Mouse (Mus musculus): ENCODE results near the gene Rtn4rl1. TPM values are rescaled to one million over a fixed set of nuclear protein-coding genes. Genes with fewer than 3 reads are reported as not detected.
A peak's percentile ranks its signal among the peaks of the same experiment; 100 is the strongest.

Rtn4rl1 gene
- total RNA-seq, 2 experiments from 2014 or later, result 0.96 to 1.1 TPM

DNA sequence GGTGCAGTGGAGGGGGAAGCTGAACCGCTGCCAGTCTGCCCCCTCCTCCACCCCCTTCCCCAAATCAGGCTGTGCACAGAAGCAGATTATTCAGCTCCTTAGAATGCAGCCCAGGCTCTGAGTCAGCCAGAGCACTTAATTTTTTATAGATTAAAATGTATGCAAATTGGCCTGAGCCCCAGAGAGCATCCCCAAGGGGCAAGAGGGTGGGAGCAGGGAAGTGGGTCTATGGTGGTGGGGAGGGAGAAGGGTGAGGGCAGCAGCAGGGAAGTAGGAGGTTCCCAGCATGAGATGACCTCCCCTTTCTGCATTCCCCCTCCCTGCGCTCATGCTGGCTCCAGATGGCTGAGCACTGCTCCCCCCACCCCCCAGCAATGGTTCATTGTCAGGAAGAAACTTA lies 8.6 kb upstream of the Rtn4rl1 start:
- DNase-seq (ENCODE audit: low spot score), result no peak

DNA sequence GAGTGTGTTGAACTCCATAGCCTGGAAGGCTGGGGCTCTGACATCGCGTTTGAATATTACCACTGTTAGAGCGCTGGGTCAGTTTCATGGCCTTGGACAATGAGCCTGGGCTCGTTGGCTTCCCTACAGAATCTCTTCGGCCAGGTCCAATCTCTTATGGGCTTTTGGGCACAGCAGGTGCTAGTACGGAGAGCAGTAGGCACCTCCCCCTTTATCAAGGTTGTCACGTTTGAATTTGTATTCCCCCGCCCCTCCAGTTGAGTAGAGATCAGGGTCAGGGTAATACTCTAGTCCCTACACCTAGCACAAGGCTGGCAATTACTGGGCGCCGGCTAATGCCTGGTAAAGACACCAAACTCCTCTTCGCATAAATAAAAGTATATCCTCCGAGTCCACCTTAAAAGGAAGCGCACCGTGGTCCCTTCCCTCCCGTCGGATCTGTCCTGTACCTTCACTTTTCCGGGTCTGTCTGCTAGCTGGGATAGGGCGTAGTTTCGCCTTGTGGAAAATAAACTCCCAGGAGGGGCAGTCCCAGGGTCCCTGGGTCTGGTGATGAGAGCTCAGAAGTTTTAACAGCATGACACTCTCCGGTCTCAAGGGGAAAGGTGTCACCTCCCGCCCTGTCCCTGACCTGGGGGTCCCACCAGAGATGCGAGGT lies 3.7 kb upstream of the Rtn4rl1 start:
- DNase-seq (ENCODE audit: low spot score), result no peak

DNA sequence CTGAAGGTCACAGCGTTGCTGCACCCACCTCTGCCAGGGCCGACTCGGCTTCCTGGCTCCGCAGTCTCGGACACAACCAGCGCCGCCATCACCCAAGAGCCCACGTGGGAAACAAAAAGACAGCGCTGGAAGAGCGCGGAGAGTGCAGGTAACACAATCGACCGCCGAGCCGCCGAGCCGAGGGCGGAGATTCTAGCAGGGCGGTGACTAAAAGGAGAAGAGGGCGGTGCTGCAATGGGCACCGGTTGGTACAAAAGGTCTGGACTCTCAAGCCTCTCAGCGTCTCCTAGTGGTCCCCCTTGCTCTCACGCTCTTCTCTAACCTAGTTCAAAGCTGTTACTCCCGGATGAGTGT lies 3.2 kb upstream of the Rtn4rl1 start:
- DNase-seq (ENCODE audit: low spot score), result peak; percentile 75

DNA sequence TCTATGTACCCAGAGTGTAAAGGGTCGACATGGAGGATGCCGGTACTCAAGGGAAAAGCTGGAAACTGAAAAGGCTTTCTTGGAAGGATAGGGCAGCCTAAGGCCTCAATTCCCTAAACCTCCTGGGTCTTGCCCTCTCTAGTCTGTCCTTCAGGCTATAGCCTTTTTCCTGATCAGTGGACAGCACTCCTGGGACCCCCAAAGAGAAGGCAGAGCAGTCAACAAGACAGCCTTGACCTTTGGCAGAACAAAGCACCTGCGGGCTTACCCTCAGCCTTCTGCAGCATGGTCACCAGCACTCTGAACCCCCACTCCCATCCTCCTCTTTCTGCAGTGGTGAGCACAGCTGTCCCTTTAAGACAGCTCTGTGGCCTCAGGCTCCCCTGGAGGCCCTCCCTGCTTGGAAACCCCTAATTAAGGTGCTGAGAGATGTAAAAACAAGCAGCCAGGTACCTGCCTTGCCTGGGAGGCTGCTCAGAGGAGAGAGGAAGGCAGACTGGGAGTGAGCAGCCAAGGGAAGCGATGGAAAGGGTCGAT lies 2.6 kb upstream of the Rtn4rl1 start, which contains the start of gene Dph1:
Dph1 (minus strand) TSS at position 337 of the 537 bp plus-strand sequence.
- no peak for DNase-seq (ENCODE audit: low spot score)

DNA sequence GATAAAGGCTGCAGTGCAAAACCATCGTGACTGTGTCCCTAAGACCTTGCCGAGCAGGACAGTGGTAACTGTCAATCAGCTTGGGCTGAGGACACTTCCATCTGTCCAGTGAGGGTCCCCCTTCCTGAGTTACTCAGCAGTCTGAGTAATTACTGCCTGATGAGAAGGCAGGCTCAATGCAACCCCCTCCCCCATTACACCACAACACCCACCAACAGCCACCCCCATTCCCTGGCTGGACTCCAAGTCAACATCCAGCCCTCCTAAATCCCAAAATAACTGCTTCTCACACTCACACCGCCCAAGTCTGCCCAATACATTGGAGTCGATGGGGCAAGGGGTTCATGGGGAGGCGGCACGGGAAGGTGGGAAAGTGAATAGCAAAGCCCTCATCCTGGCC lies 1.7 kb upstream of the Rtn4rl1 start:
- DNase-seq (ENCODE audit: low spot score), result no peak

DNA sequence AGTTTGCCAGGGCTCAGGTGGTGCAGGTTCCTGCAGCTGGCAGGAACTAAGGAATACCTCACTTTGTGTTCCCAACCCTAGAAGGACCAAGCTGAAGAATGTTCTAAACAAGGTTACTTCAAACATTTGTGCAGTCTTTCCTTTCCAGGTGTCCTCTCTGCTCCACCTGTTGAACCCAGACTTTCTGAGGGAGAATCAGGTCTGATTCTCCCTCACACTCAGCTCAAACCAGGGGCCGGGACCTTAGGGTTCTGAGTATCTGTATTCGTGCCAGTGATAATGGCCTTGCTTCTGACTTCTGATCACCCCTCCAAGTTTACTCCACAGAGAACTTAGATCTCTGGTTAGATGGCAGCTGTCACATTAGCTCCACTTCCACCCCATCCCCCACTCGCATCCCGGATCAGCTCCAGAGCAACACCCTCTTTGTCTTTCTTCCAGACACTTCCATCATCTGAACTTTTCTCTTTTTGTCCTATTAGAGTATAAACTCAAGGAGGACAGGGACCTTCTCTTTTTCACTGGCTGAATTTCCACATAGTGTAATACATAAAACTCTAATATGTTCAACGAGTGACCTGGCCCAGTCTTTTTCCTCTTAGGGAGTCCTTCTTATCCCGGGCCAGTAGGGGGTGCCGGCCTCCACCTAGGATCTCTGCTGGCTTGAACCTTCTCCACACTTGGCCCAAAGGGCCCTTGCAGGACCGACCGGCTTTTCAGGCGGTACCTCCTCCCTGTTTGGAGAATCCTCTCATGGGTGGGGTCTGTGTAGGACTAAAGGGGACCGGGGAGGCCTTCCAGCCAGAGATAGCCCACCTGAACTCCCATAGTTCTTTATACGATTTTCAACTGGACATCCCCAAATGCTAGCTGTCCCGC lies 1.0 kb upstream of the Rtn4rl1 start:
- peak; percentile 83 for DNase-seq (ENCODE audit: low spot score)

DNA sequence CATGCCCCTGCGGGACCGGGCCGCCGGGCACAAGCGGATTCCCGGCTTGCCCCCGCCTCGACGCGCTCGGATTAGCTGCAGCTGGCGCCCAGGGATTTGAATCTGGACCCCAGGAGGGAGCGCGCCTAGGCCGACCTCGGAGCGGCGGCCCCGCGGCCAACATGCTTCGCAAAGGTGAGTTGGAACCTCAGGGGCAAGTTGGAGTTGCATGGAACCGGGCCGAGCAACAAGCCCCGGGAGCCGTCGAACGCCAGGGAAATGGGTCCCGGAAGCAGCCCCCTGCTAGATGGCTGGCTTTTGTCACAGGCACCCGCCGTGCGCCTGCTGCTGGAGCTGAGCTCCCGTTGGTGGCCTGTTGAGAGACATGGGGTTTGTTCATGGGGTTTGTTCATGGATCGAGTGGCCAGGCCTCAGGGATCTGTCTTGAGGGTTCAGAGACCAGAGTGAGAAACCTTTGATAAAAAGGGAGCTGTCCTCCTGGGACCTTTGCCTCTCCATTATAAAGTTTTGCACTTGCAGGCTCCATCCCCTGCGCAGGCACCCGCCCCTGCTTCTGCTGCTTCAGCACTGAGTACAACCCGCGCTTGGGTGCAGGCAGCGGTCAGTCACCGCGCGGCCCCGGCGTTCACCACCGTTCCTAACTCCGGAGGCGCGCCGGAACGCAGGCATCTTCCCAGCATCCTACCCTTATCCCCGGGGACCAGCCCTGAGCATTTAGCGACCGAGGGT lies 702 bp downstream of the Rtn4rl1 start:
- DNase-seq (ENCODE audit: low spot score), result no peak

DNA sequence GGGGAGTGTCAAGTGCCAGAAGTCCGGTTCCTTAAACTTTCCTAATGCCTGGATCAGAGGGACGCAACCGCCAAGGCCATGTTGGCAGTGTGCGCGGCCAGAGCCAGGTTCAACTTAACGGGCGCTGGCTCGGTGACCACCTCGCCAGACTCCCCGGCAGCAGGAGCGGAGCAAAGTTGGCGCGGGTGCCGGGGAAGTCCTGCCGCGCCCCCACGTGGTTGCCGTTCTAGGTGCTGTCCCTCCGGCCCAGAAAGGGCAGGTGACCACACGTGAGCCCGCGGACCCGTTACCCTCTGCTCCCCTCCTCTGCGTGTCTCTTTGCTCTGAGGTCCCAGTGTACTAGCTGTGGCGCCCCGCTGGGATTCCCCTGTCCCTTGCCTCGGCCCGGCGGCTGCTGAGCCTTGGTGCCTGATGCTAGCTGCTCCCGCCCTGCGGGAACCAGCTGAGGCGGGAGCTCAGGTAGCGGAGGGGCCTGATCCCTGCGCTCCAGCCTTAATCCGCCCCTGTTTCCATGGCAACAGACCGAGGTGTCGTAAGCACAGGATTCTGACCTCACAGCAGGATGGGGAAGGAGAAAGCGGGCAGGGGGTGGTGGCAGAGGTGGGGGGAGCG lies 1.4 kb downstream of the Rtn4rl1 start:
- DNase-seq (ENCODE audit: low spot score), result no peak

DNA sequence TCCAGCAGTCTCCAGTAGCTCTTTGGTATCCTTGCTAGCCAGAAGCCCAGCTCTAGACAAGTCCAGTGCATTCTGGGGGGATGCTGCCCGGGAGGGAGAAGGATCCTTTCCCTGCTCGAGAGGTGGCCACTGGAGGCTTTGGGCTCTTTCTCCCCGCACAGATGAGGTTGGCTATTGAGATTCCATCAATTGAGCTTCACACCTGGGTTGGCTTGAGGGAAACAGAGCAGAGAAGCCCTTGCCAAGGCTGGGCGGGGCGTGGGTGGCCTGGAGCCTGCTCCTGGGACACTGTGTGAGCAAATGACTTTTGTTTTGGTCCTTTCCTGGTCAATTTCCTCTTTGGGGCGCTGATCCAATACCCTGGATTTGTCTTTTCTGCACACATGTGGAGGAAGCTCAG lies 2.5 kb downstream of the Rtn4rl1 start:
- no peak for DNase-seq (ENCODE audit: low spot score)

DNA sequence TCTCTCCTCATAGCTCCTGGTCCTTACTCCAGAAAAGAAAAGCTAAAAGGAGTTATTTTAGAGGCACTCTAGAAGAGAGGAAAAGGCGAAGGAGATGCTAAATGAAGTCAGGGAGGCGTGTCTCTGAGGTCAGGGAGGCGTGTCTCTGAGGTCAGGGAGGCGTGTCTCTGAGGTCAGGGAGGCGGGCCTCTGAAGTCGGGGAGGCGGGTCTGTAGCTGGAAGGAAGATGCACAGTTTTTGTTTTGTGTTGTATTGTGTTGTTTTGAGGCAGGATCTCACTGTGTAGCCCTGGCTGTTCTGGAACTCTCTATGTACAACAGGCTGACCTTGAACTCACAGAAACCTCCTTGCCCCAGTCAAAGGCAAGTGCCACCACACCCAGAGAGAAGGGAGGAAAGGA lies 4.4 kb downstream of the Rtn4rl1 start:
- DNase-seq (ENCODE audit: low spot score), result no peak

DNA sequence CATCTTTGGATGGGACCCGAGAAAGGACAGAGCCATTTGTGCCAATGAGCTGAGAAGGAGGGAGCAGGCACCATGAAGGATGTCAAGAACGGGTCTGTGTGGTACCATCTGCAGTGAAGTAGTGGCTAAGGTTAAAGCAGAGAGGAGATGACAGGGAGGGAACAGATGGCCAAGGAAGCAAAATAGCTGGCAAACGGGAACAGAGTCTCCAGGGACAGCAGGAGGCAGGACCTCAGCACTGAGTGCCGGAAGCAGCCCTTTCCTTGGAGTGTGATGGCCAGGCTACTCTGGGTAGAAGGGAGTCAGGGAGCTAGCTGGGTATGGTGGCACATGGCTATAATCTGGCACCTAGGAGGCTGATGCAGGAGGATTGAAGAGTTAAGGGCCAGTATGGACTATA lies 5.2 kb downstream of the Rtn4rl1 start:
- DNase-seq (ENCODE audit: low spot score), result no peak

DNA sequence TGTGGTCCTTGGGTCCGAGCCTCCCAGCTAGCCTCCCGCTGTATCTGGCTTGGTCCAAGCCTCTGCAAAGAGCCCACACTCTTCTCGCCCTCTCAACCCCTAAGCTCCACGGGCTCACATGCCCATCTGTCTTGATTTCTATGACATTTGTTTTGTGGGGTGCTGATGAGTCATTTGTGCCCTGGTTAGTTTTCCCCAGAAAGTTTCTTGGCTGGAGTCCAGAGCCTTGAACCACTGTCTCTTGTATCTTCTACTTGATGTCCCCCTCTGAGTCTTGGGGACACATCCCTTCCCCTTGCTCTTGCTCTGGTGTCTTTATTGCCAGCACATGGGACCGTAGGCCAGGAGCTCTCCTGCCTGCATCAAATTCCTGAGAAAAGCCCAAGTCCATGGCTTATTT lies 6.4 kb downstream of the Rtn4rl1 start:
- no peak for DNase-seq (ENCODE audit: low spot score)

DNA sequence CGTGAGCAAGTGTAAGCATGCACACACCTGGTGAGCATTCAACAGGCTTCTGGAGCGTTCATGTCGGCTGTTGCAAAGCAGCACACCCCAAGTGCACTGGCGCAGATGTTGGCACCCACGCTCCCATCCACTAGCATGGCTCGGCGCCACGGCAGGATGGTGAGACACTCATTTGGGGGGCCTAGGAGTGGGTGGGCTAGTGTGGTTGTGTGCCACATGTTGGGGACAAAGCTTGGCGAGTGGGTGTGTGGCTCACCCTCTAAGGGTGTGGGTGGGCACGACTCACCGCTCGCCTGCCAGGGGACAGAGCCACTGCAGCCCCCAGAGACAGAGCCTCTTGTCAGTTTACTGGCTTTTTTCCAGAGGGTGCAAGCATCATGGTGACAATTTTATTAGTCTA lies 7.4 kb downstream of the Rtn4rl1 start:
- no peak for DNase-seq (ENCODE audit: low spot score)

DNA sequence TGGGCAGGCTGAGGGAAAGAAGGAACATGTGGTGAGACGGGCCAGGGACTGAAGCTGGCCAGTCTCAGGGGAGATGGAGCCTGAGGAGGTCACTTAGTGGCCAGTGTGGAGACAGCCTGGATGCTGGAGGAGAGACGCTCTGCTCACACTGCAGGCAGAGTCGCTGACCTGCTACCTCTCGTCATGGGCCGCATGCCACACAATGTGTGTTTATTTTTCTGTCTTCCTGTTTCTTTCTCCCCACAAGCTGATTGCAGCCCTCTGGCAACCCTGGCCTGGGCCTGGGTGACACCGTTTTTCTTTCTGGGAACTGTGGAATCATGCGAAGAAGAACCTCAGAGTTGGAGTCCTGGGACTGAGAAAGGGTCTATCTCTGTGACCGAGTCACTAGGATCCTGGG lies 8.1 kb downstream of the Rtn4rl1 start:
- no peak for DNase-seq (ENCODE audit: low spot score)

DNA sequence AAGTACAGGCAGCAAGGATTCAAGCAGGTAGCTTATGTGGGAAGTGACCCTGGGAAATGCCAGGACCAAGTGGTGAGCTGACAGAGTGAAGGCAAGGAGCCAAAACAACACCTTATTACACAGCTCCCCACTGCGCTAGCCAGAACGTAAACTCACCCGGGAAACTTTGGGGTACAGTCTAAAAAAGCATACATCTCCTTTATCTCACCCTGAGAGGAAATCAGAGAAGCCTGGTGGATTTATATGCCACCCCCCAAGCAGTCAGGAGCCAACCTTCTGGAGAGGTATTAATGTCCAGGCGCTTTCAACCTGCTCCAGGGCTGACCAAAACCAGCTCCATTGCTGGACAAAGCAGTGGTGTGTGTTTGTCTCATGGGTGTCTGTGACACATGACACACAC lies 10.3 kb downstream of the Rtn4rl1 start:
- no peak for DNase-seq (ENCODE audit: low spot score)

DNA sequence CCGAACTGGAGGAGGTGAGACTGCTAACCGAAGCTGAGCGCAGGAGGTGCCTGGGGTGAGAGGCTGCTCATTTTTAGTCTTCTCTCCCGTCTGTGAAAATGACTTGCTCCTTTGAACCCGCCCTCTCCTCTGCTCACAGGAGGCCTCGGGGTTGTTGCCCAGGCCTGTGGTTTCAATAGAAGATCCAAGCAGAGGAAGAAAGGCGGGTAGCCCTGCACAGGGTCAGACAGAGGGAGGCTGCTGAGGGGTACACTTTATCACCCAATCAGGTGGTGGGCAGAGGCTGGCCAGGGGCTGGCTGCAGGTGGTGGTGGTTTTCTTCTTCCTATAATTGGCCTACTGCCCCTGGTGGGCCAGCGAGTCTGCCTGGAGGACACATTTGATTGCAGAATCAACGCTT lies 10.9 kb downstream of the Rtn4rl1 start:
- DNase-seq (ENCODE audit: low spot score), result no peak

DNA sequence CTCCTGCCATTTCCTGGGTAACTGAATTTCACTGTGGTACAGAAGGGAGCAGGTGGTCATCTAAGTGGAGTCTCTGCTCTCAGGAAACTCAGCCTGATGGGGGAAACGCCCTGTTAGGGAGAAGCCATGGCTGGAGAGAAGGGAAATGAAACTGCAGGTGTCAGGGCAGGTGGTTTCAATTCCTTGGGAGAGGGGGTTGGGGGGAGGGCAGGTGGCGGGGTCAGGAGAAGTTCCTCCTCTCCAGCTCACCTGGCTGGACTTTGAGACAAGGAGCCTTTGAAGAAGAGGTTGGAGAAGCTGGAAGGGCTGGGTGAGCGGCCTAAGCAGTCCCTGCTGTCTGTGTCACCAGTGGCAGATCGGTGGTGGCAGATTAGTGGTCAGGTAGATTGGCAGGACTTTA lies 12.8 kb downstream of the Rtn4rl1 start:
- DNase-seq (ENCODE audit: low spot score), result no peak

DNA sequence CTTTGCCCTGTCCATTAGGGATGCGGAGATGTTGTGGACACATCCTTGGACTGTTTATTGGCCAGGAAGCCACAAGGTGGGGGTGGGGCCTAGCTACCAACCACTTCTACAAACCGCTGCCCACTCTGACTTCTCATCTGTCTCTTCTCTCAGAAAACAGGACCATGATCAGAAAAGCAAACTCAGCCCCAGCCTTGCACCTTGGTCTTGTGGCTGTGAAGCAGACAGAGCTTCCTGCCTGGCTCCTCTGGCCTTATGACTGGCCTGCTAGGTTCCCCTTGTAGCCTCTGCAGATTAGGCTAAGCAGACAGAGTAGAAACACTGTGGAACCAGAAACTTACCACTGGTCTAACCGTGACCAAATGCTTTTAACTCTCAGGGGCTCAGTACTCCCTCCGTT lies 15.8 kb downstream of the Rtn4rl1 start:
- no peak for DNase-seq (ENCODE audit: low spot score)

DNA sequence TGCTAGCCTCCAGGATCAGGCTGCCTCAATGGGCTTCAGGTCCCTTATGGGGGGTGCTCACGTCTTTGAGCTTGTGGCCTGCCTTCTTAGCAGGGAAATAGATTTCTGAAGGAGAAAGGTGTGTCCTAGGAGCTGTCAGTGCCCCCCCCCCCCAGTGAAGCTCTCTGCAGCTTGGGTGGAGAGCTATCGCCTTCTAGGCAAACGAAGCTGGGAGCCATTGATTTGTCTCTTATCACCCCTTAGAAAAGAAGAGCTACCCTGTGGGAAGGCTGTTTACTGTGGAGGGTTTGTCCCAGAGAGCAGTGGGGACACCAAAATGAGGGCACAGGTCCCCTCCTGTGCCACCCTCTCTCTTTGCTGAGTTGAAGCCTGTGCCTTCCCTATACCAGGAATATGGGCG lies 16.5 kb downstream of the Rtn4rl1 start:
- no peak for DNase-seq (ENCODE audit: low spot score)

DNA sequence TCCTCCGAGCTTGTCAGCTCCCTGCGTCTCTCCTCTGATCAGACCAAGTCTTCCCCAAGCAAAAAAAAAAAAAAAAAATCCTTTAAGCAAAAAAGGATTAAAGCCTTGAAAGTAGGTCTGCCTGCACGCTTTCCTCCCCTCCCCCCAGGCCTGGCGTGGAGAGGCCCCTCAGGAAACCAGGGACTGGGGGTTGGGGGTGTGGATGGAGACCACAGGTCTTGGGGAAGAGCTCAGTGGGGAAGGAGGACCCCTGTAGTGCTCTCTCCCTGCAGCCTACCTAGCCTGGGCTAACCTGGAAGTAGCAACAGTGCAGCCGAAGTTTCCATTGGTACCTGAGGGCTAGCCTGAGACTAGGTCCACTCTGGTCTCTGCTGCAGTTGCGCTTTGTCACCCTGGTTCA lies 17.2 kb downstream of the Rtn4rl1 start:
- no peak for DNase-seq (ENCODE audit: low spot score)

DNA sequence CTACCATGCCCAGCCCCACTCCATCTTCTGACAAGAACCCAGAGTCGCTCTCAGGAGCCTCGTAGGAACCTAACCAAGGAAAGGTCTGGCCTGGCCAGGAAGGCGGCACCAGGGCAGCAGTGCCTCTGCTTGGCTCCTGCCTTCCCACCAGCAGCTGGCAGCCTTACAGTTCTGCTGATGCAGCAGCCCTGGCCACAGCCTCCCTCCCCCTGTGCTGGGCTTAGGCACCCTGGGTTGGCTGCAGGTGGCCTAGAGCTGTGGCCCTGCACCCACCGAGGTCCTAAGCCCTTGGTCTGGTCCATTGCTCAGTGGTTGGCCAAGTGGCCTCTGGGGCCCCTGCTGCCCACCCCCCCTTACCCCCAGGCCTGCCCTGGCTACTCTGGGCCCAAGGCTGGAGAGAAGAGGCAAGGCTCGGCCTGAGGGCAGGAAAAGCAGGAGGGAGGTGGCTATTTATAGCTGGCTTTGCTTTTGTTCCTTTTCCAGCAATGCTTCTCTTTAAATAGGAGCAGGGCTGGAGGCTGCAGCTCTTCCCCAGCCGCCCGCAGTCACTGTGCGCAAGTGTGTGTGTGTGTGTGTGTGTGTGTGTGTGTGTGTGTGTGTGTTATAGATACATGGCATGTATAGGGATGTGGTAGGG lies 18.6 kb downstream of the Rtn4rl1 start:
- DNase-seq (ENCODE audit: low spot score), result peak; percentile 49
